Comparison of ENCODE assay signal across 8 mouse cellular contexts in genomic region chr7:4653780-4654179, GRCm38 (mm10). TPM values are rescaled to one million over a fixed set of nuclear protein-coding genes. Genes with fewer than 3 reads are reported as not detected.
DNase-seq lines count a peak whose midpoint lies in the region; ATAC-seq and TF ChIP-seq lines count a peak whose summit lies in the region.

No protein-coding gene starts in this region.

- intact Hi-C loops in heart, postnatal 25 days (cut with DNase I), result loop anchor here (10.0 kb wide), 2 partner anchors 509 to 949 kb away; partner anchors contain the start of gene Rps9

- peaks cover 37% of the 10 kb centered on the region for H3K4me1 ChIP-seq in heart, postnatal 0 days (ENCODE audit: control insufficient read depth, insufficient read depth)
- H3K4me1 ChIP-seq in liver, embryonic 11.5 days (replicated peaks; ENCODE audit: control insufficient read depth, insufficient read depth, low read length), result peaks cover 45% of the 10 kb centered on the region
- H3K4me1 ChIP-seq in midbrain, embryonic 16.5 days (ENCODE audit: control insufficient read depth, insufficient read depth, low read length), result peaks cover 32% of the 10 kb centered on the region

- peak overlapping the region; percentile 28; the same call in 1 of the 2 replicates for H3K4me2 ChIP-seq in heart, postnatal 0 days (ENCODE audit: low read depth, low read length)
- peak overlapping the region; percentile 56 for H3K4me2 ChIP-seq in liver, embryonic 11.5 days
- no peak overlapping the region for H3K4me2 ChIP-seq in midbrain, embryonic 16.5 days (ENCODE audit: low read length)

- H3K9me3 ChIP-seq in heart, postnatal 0 days (replicated peaks; ENCODE audit: control insufficient read depth, low read length), result no peaks in the 10 kb centered on the region
- H3K9me3 ChIP-seq in liver, embryonic 11.5 days (ENCODE audit: control insufficient read depth, low read length), result no peaks in the 10 kb centered on the region
- H3K9me3 ChIP-seq in midbrain, embryonic 16.5 days (replicated peaks; ENCODE audit: control insufficient read depth, low read length, poor library complexity, severe bottlenecking), result no peaks in the 10 kb centered on the region

- no peak overlapping the region for H3K4me3 ChIP-seq in heart, postnatal 0 days (ENCODE audit: low read depth, low read length)
- H3K4me3 ChIP-seq in liver, embryonic 11.5 days (ENCODE audit: low read depth, low read length), result no peak overlapping the region
- no peak overlapping the region for H3K4me3 ChIP-seq in midbrain, embryonic 16.5 days (ENCODE audit: low read depth, low read length)

- no peak for ATAC-seq in heart, postnatal 0 days (ENCODE audit: insufficient read depth, low read depth)
- ATAC-seq in liver, embryonic 11.5 days (replicated peaks; ENCODE audit: low FRiP score), result no peak
- no peak for ATAC-seq in midbrain, embryonic 16.5 days

- 66% methylated on average over 7 of the region's 7 CpGs for WGBS in heart, postnatal 0 days
- WGBS in liver, embryonic 11.5 days, result 48% methylated on average over 7 of the region's 7 CpGs
- WGBS in midbrain, embryonic 16.5 days, result 84% methylated on average over 7 of the region's 7 CpGs

- peak overlapping the region; percentile 65 for H3K27ac ChIP-seq in heart, postnatal 0 days (ENCODE audit: low read depth)
- peak overlapping the region; percentile 57; the same call in 1 of the 2 replicates for H3K27ac ChIP-seq in liver, embryonic 11.5 days (ENCODE audit: low read depth, low read length)
- H3K27ac ChIP-seq in midbrain, embryonic 16.5 days (ENCODE audit: low read length), result no peak overlapping the region

- TF ChIP-seq EP300 in heart, postnatal 0 days (IDR thresholded peaks at IDR 0.05; ENCODE audit: low read depth), result no peak

- no peak overlapping the region for H3K9ac ChIP-seq in heart, postnatal 0 days (replicated peaks; ENCODE audit: low read depth, low read length)
- H3K9ac ChIP-seq in liver, embryonic 11.5 days (ENCODE audit: low read depth, low read length), result peak overlapping the region; percentile 49
- no peak overlapping the region for H3K9ac ChIP-seq in midbrain, embryonic 16.5 days (ENCODE audit: low read depth, low read length)

- TF ChIP-seq CTCF in heart, postnatal 0 days (IDR thresholded peaks at IDR 0.05; ENCODE audit: low read depth), result no peak

- DNase-seq in heart, postnatal 0 days (ENCODE audit: low spot score), result no peak
- no peak for DNase-seq in heart, postnatal 25 days (ENCODE audit: low spot score)
- DNase-seq in CD8-positive naive resting alpha-beta T cell, adult 2 months (ENCODE audit: low read depth in 2 of 2, low spot score in 2 of 2), result peak; percentile 77
- no peak for DNase-seq in liver, embryonic 11.5 days (ENCODE audit: low spot score)
- peak; percentile 52 to 63 for DNase-seq in right cerebral cortex, postnatal 10 days (ENCODE audit: low spot score in 2 of 2)
- no peak for DNase-seq in retina, postnatal 1 day
- DNase-seq in cerebellum, adult 8-10 months, result no peak

- 0 out of 2 replicates have a peak, but pooled peaks cover 11% of the 10 kb centered on the region for H3K36me3 ChIP-seq in heart, postnatal 0 days (replicated peaks; ENCODE audit: control insufficient read depth, insufficient read depth, low read length)
- H3K36me3 ChIP-seq in liver, embryonic 11.5 days (ENCODE audit: control insufficient read depth, insufficient read depth, low read length), result peaks cover 11% of the 10 kb centered on the region
- no peaks in the 10 kb centered on the region for H3K36me3 ChIP-seq in midbrain, embryonic 16.5 days (ENCODE audit: control insufficient read depth, insufficient read depth, low read length)

- H3K27me3 ChIP-seq in heart, postnatal 0 days (ENCODE audit: control insufficient read depth, insufficient read depth, low read length), result no peaks in the 10 kb centered on the region
- no peaks in the 10 kb centered on the region for H3K27me3 ChIP-seq in liver, embryonic 11.5 days (replicated peaks; ENCODE audit: control insufficient read depth, insufficient read depth, low read length)
- no peaks in the 10 kb centered on the region for H3K27me3 ChIP-seq in midbrain, embryonic 16.5 days (ENCODE audit: control insufficient read depth, insufficient read depth, low read depth, low read length)

RNA-seq across cellular contexts. Expression of gene Ppp6r1, which starts 5.0 kb away (rescaled TPM):
- 101 and 146 TPM in 2 replicates for total RNA-seq in heart, postnatal 0 days (2014; rRNA removed; ENCODE audit: low replicate concordance)
- polyA plus RNA-seq in heart, postnatal 0 days (2015; fragmentation: Nextera tagmentation; extraction: Ambion mirVana), result 4.9 and 5.7 TPM in 2 replicates
- 10 to 100 TPM; 74.9 to 76.3 TPM for total RNA-seq in heart, postnatal 25 days (2021)
- 5.6 and 6.6 TPM in 2 replicates for polyA plus RNA-seq in liver, embryonic 11.5 days (2014; fragmentation: Nextera tagmentation; extraction: Ambion mirVana)
- 5.6 and 6.8 TPM in 2 replicates for polyA plus RNA-seq in midbrain, embryonic 16.5 days (2015; fragmentation: Nextera tagmentation; extraction: Ambion mirVana)

RNA-seq across cellular contexts. Expression of gene Tmem86b, which starts 22.6 kb away (rescaled TPM):
- 4.8 and 11.5 TPM in 2 replicates for total RNA-seq in heart, postnatal 0 days (2014; rRNA removed; ENCODE audit: low replicate concordance)
- 0.33 and 0.82 TPM in 2 replicates for polyA plus RNA-seq in heart, postnatal 0 days (2015; fragmentation: Nextera tagmentation; extraction: Ambion mirVana)
- total RNA-seq in heart, postnatal 25 days (2021), result 1 to 10 TPM; 4.9 to 6.4 TPM
- 12.9 and 18.0 TPM in 2 replicates for polyA plus RNA-seq in liver, embryonic 11.5 days (2014; fragmentation: Nextera tagmentation; extraction: Ambion mirVana)
- 2.1 and 2.4 TPM in 2 replicates for polyA plus RNA-seq in midbrain, embryonic 16.5 days (2015; fragmentation: Nextera tagmentation; extraction: Ambion mirVana)

RNA-seq across cellular contexts. Expression of gene Hspbp1, which starts 31.1 kb away (rescaled TPM):
- total RNA-seq in heart, postnatal 0 days (2014; rRNA removed; ENCODE audit: low replicate concordance), result 138 and 156 TPM in 2 replicates
- 69.8 and 72.9 TPM in 2 replicates for polyA plus RNA-seq in heart, postnatal 0 days (2015; fragmentation: Nextera tagmentation; extraction: Ambion mirVana)
- 10 to 100 TPM; 32.1 to 33.3 TPM for total RNA-seq in heart, postnatal 25 days (2021)
- polyA plus RNA-seq in liver, embryonic 11.5 days (2014; fragmentation: Nextera tagmentation; extraction: Ambion mirVana), result 132 and 137 TPM in 2 replicates
- 169 and 181 TPM in 2 replicates for polyA plus RNA-seq in midbrain, embryonic 16.5 days (2015; fragmentation: Nextera tagmentation; extraction: Ambion mirVana)

RNA-seq across cellular contexts. Expression of gene Brsk1, which starts 36.6 kb away (rescaled TPM):
- total RNA-seq in heart, postnatal 0 days (2014; rRNA removed; ENCODE audit: low replicate concordance), result 7.1 and 10.9 TPM in 2 replicates
- 0.22 and 0.36 TPM in 2 replicates for polyA plus RNA-seq in heart, postnatal 0 days (2015; fragmentation: Nextera tagmentation; extraction: Ambion mirVana)
- 1 to 10 TPM; 1.1 to 1.3 TPM for total RNA-seq in heart, postnatal 25 days (2021)
- polyA plus RNA-seq in liver, embryonic 11.5 days (2014; fragmentation: Nextera tagmentation; extraction: Ambion mirVana), result 0.66 and 1.0 TPM in 2 replicates
- 7.5 and 7.8 TPM in 2 replicates for polyA plus RNA-seq in midbrain, embryonic 16.5 days (2015; fragmentation: Nextera tagmentation; extraction: Ambion mirVana)

RNA-seq across cellular contexts. Expression of gene Ptprh, which starts 49.9 kb away (rescaled TPM):
- not detected in 2 replicates for total RNA-seq in heart, postnatal 0 days (2014; rRNA removed; ENCODE audit: low replicate concordance)
- not detected in 2 replicates for polyA plus RNA-seq in heart, postnatal 0 days (2015; fragmentation: Nextera tagmentation; extraction: Ambion mirVana)
- not detected for total RNA-seq in heart, postnatal 25 days (2021)
- not detected in 2 replicates for polyA plus RNA-seq in liver, embryonic 11.5 days (2014; fragmentation: Nextera tagmentation; extraction: Ambion mirVana)
- polyA plus RNA-seq in midbrain, embryonic 16.5 days (2015; fragmentation: Nextera tagmentation; extraction: Ambion mirVana), result 0.68 and 1.4 TPM in 2 replicates

Comparison
In these comparisons a context has a peak if more than half of its experiments do, and no peak if none do; other contexts are left out.
1. DNase-seq: peak in CD8-positive naive resting alpha-beta T cell, adult 2 months (2 of 2) and right cerebral cortex, postnatal 10 days (2 of 2); none in heart, postnatal 0 days (single experiment), heart, postnatal 25 days (single experiment), liver, embryonic 11.5 days (single experiment), retina, postnatal 1 day (single experiment) and cerebellum, adult 8-10 months (single experiment).